12 mouse cellular contexts compared by ENCODE assay signal in the genomic region with DNA sequence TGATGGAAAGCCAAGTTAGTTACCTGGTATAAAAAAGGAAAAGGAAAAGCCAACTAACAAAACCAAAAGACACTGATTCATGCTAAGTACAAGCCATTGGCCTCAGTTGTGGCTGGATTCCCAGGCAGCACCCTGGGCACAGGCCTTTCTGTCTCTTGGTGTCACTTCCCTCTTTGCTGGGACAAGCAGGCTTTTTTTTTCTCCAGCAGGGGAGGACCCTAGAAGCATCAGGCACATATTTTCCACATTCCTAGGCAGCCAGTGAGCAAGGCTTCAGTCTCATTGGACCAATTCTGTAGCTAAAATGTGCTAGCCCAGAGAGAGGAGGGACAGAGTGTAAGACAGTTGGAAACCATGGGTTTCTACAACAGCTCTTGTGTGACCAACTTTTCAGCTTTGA. TPM values are rescaled to one million over a fixed set of nuclear protein-coding genes. Genes with fewer than 3 reads are reported as not detected.
A peak's percentile ranks its signal among the peaks of the same experiment; 100 is the strongest.
DNase-seq lines count a peak whose midpoint lies in the region; ATAC-seq and TF ChIP-seq lines count a peak whose summit lies in the region.
"Had no signal": no experiment of that assay in that cellular context is flagged by ENCODE, and none has a peak within 500 bp of the region (broad histone marks: within the 10 kb centered on the region; RNA-seq: fewer than 3 reads in every experiment).

No protein-coding gene starts in this region.

- peaks cover 12% of the 10 kb centered on the region for H3K4me1 ChIP-seq in heart, adult 2 months (ENCODE audit: control insufficient read depth, insufficient read depth, low read length)
- peaks cover 3% of the 10 kb centered on the region; the same call in 1 of the 2 replicates for H3K4me1 ChIP-seq in lung, postnatal 0 days (ENCODE audit: insufficient read depth, low read depth, low read length)
- peaks cover 49% of the 10 kb centered on the region for H3K4me1 ChIP-seq in heart, embryonic 16.5 days (ENCODE audit: control insufficient read depth, insufficient read depth, low read length)

- DNase-seq in heart, adult 2 months: peak in 1 of 2 experiments; percentile 18
- no peak for DNase-seq in heart, postnatal 36 days
- no peak for DNase-seq in lung, postnatal 0 days (ENCODE audit: low spot score)
- no peak for DNase-seq in lung, postnatal 14 days
- DNase-seq in splenic B cell, adult 2 months (ENCODE audit: low read depth, low spot score): peak; percentile 22
- no peak for DNase-seq in adrenal gland, adult 2 months
- DNase-seq in thymus, postnatal 25 days: no peak
- DNase-seq: gastrocnemius, postnatal 14 days; layer of hippocampus, postnatal 36 days had no signal

- no peaks in the 10 kb centered on the region for H3K79me2 ChIP-seq in heart, adult 2 months (replicated peaks; ENCODE audit: control insufficient read depth, insufficient read depth, low read length)

- peak overlapping the region; percentile 89 for H3K27ac ChIP-seq in heart, adult 2 months
- H3K27ac ChIP-seq in lung, postnatal 0 days (ENCODE audit: low read length): no peak overlapping the region
- H3K27ac ChIP-seq in heart, embryonic 16.5 days (ENCODE audit: low read length): peak overlapping the region; percentile 90

- no peak overlapping the region for H3K9ac ChIP-seq in heart, adult 2 months (ENCODE audit: low read depth, low read length)
- no peak overlapping the region for H3K9ac ChIP-seq in lung, postnatal 0 days (replicated peaks; ENCODE audit: low read depth)
- no peak overlapping the region for H3K9ac ChIP-seq in heart, embryonic 16.5 days (ENCODE audit: low read length)

- intact Hi-C loops in heart, adult 2 months (cut with DNase I): loop anchor here (5.0 kb wide), 1 partner anchor 86 kb away; no protein-coding TSS in a partner anchor
- intact Hi-C loops in heart, postnatal 36 days (cut with DNase I): no loop called here

- no peak overlapping the region for H3K4me3 ChIP-seq in heart, adult 2 months
- no peak overlapping the region for H3K4me3 ChIP-seq in lung, postnatal 0 days (ENCODE audit: low read depth, low read length)
- H3K4me3 ChIP-seq in heart, embryonic 16.5 days (ENCODE audit: low read length): no peak overlapping the region
- H3K4me3 ChIP-seq: forebrain, embryonic 10.5 days had no signal

- no peak for TF ChIP-seq CTCF in heart, adult 2 months (IDR thresholded peaks at IDR 0.05)
- TF ChIP-seq CTCF in lung, postnatal 0 days (IDR thresholded peaks at IDR 0.05): no peak

- no peak for TF ChIP-seq EP300 in heart, adult 2 months (IDR thresholded peaks at IDR 0.05; ENCODE audit: insufficient read depth, low read depth, low read length)
- TF ChIP-seq EP300 in lung, postnatal 0 days (IDR thresholded peaks at IDR 0.05): no peak

- no peak overlapping the region for H3K4me2 ChIP-seq in lung, postnatal 0 days (replicated peaks; ENCODE audit: low read depth, low read length)
- no peak overlapping the region for H3K4me2 ChIP-seq in heart, embryonic 16.5 days (ENCODE audit: low read depth, low read length)

- no peaks in the 10 kb centered on the region for H3K9me3 ChIP-seq in lung, postnatal 0 days (ENCODE audit: low read length)
- no peaks in the 10 kb centered on the region for H3K9me3 ChIP-seq in heart, embryonic 16.5 days (replicated peaks; ENCODE audit: control insufficient read depth, low read length)
- H3K9me3 ChIP-seq: forebrain, embryonic 10.5 days had no signal

- 0 out of 2 replicates have a peak, but pooled peaks have one; percentile 13 for ATAC-seq in lung, postnatal 0 days
- no peak for ATAC-seq in heart, embryonic 16.5 days (replicated peaks; ENCODE audit: extremely low read depth, insufficient read depth, low FRiP score)
- ATAC-seq: Patski had no signal

- H3K27me3 ChIP-seq in heart, adult 2 months (ENCODE audit: control insufficient read depth, insufficient read depth, low read length): no peaks in the 10 kb centered on the region
- no peaks in the 10 kb centered on the region for H3K27me3 ChIP-seq in lung, postnatal 0 days (replicated peaks; ENCODE audit: insufficient read depth, low read length)
- H3K27me3 ChIP-seq in heart, embryonic 16.5 days (ENCODE audit: control insufficient read depth, insufficient read depth, low read length): no peaks in the 10 kb centered on the region
- no peaks in the 10 kb centered on the region for H3K27me3 ChIP-seq in splenic B cell, adult 2 months (ENCODE audit: control insufficient read depth, insufficient read depth, low read length, poor library complexity, severe bottlenecking)
- H3K27me3 ChIP-seq: Patski had no signal

- no peak for TF ChIP-seq POLR2A in heart, adult 2 months (IDR thresholded peaks at IDR 0.05; ENCODE audit: insufficient read depth, low read depth, low read length)

- H3K36me3 ChIP-seq in heart, adult 2 months (ENCODE audit: control insufficient read depth, insufficient read depth, low read length): peaks cover 9% of the 10 kb centered on the region
- no peaks in the 10 kb centered on the region for H3K36me3 ChIP-seq in lung, postnatal 0 days (ENCODE audit: insufficient read depth, low read length)
- no peaks in the 10 kb centered on the region for H3K36me3 ChIP-seq in heart, embryonic 16.5 days (ENCODE audit: control insufficient read depth, insufficient read depth)
- H3K36me3 ChIP-seq in splenic B cell, adult 2 months (ENCODE audit: control insufficient read depth, insufficient read depth, low read length, poor library complexity, severe bottlenecking): no peaks in the 10 kb centered on the region
- H3K36me3 ChIP-seq: forebrain, embryonic 10.5 days had no signal

RNA-seq across cellular contexts. Expression of gene Ivns1abp, which starts 6.0 kb away (rescaled TPM):
- 100 to 1,000 TPM; 659 to 843 TPM for total RNA-seq in heart, adult 2 months (2021)
- polyA plus RNA-seq in heart, adult 2 months (2012; rRNA removed): 259 and 495 TPM in 2 replicates
- 100 to 1,000 TPM; 774 to 837 TPM for total RNA-seq in heart, postnatal 36 days (2021)
- polyA plus RNA-seq in lung, postnatal 0 days (2015; fragmentation: Nextera tagmentation; extraction: Ambion mirVana): 107 and 117 TPM in 2 replicates
- 360 and 367 TPM in 2 replicates for polyA plus RNA-seq in heart, embryonic 16.5 days (2015; fragmentation: Nextera tagmentation; extraction: Ambion mirVana)
- 100 to 1,000 TPM; 125 to 194 TPM for total RNA-seq in adrenal gland, adult 2 months (2021)
- 20.5 and 31.1 TPM in 2 replicates for polyA plus RNA-seq in adrenal gland, adult 2 months (2012; rRNA removed)
